Mouse (Mus musculus): ENCODE results near the gene Gm960.

Gm960 gene

DNA sequence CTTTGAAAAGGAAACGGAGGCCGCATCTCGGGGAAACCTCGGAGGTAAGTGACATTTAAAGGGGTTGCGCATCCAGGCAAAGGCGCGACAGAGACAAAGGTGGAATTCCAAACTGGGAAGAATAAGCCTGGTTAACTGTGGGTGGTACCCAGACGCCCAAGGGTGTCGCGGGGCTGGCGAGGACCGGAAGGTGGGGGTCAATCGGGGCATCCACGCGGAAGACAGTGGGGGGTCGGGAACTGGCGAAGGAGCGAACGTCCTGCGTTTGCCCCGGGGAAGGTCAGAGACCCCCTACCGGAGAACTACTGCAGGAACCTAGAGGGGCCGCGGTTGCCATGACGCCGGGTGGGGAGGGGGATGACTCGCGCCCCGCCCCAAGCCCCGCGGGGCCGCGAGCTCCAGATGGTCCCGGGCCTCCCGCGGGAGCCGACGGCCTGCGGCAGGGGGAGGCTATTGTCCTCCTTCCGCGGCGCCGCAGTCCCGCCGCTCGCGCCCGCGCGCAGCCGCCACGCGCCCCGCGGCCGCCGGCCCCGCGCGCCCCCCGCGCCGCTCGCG lies 13.2 kb upstream of the Gm960 start:
- no peak for DNase-seq (ENCODE audit: low spot score)

DNA sequence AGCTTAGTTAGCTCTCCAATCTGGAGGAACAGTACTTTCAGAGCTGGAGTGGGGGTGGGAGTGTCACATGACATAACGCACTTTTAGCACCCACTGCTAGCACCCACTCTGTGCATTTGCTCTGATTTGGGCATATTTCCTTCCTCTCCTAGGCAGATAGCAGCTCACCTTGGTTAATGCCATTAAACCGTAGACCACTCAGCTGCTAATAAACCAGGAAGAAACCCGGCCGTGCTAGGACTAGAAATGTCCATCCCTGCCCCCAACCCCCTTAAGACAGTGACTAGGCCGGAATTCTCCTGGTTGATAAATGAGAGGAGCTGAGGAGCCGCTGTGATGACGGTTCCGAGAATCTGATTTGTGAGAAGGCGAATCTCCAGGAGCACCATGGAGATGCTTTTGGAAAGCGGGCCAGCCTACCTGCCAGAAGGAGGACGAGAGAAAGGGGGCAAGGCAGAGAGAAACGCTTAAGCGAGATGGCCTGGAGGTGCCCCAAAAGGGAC lies 12.7 kb upstream of the Gm960 start, which contains the start of gene Sptbn2:
Sptbn2 (plus strand) TSS at position 70 of the 503 bp plus-strand sequence.
- DNase-seq (ENCODE audit: low spot score): no peak

DNA sequence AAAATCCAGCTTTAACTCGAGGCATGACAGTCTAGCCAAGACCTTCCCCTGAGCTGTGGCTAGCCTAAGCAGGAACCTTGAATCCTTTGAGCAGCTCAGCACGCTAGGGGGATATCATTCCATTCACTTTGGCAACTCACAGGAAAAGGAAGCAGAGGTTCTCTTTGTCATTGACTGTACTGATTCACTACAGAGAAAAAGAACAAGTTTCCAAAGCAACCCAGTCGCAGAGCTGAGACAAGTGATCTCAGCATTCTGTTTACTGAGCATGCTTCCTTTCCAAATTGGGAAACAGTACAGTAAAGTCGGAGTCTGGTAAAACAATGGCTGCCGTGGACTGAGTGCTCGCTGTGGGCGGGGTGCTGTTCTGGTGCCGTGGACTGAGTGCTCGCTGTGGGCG lies 10.3 kb upstream of the Gm960 start:
- no peak for DNase-seq (ENCODE audit: low spot score)

DNA sequence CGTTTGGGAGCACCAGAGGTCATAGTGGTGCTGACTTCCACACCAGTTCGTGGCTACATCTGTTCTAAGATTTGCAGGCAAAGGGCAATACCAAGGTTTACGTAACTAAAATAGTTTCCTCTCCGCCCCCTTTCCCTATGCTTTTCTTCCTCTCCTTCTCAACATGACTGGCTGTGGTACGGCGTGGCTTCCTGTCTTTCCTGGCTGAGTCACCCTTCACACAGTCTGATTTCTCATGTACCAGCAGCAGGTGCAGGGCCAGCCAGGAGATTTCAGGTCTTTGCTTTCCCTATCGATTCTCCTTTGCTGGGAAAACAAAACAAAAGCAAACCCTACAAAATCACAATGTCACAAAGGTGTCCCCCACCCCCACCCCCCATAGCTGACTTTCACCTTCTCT lies 2.8 kb upstream of the Gm960 start:
- DNase-seq (ENCODE audit: low spot score): no peak

DNA sequence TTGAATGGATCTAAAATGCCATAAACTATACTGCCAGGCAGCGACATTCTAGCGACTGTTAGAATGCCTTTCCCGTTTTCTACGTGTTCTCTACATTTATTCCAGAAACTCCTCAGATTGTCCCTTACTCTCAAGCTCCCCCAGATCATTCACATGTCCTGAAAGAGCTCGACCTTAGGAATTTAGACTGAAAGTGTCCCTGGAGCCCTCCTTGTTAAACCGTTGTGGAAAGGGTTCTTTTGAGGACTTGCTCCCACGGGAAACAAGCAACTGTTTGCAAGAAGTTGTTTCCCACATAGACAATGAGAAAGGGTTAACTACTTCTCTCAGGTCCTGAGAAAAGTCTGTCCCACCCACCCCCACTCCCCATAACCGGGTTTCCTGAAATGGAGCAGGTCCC lies 2.2 kb upstream of the Gm960 start:
- DNase-seq (ENCODE audit: low spot score): no peak

DNA sequence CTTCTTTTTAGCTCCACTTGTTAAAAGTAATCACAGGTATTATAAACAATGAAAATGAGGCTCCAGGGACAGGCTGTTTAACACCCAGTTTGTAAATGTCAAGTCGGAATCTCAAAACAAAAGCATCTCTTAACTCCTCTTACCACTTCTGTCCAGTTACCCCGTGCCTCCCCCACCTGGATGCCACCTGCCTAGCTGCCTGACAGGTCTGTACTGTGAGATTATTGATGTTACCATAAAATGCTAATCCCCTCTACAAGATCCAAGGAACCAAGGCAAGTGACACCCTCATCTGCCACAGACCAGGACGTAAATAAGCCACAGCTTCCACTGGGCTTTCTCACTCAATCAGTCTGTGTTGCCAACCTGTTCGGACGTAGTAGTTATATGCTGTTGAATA lies 1.4 kb upstream of the Gm960 start:
- no peak for DNase-seq (ENCODE audit: low spot score)

DNA sequence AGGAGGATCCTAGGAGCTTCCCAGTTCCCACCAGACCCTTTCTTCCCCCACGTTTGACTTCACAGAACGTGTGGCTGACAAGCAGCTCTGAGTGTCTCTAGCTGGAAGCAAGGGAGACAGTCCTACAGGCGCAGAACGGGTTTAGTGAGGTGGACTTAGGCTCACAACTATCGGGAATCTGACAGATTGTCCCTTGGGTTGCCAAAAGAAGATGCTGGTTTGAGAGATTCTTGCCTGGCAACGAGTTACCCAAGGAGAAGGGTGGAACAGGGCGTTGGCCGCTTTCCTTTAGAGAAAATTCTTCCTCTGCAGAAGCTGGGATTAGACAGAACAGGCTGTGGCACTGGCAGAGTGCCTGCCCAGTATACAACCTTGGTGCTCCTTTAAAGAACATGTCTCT lies 388 bp upstream of the Gm960 start:
- DNase-seq (ENCODE audit: low spot score): no peak

DNA sequence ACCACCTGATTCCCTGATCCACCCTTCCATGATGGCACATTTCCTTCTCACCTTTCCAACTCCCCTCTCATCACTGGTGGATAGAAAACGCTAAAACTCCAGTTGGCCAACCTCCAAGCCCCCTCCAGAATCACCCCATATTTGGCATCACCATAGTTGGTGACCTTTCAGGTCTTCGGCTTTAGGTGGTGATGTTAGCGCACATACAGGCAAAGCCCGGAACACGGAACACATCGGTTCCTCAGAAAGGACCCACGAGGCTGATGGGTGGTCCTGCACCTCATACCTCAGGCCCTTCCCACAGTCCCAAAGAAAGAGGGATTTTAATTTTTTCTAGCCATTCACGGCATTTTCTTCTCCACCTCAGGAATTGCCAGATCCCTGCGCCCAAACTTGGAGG lies 747 bp downstream of the Gm960 start:
- no peak for DNase-seq (ENCODE audit: low spot score)

DNA sequence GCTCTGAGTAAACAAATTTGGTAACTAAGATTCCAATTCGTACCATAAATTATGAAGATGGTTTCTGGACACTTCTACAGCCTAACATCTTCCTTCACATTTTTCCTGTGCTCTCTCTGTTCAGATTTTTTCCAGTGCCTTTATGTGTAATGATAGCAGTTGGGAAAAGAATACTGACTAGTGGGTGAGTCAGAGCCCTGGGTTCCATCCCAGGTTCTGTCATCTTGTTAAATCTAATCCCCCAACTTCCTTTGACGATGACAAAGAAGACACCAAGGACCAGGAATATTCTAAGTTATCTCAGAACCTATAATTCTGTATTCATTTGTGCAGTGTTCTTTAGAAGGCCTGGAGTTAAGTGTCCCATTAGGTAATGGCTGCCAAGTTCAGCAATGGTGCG lies 1.3 kb downstream of the Gm960 start:
- DNase-seq (ENCODE audit: low spot score): no peak

DNA sequence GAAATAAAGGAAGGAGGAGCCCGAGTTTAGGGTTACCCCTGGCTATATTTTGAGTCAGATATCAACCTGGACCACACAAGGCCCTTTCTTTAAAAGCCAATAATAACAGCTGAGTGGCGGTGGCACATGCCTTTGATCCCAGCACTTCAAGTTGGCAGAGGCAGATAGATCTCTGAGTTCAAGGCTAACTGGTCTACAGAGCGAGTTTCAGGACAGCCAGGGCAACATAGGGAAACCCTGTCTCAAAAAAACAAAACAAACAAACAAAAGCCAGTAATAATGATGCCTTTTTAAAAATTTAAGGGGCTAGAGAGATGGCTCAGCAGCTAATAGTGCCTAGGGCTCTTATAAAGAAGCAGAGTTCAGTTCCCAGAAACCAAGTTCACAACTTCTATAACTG lies 4.1 kb downstream of the Gm960 start:
- no peak for DNase-seq (ENCODE audit: low spot score)

DNA sequence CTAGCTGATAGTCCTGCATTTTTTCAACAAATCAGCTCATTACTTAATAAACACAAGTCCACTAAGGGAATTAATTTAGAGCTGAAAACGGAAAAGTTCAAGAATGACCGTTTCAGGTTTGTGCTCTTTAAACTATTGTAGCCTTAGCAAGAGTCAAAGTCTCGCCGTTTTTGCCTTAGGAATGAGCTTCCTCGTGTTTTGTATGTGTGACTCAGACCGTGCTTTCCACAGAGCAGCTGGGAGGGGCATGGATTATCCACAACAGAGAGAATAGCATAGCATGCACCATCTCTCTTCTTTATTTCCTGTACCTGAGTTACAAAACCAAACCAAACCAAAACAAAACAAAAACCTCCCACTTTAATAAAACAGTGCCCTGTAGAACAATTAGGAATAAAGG lies 26.1 kb downstream of the Gm960 start:
- DNase-seq (ENCODE audit: low spot score): no peak

DNA sequence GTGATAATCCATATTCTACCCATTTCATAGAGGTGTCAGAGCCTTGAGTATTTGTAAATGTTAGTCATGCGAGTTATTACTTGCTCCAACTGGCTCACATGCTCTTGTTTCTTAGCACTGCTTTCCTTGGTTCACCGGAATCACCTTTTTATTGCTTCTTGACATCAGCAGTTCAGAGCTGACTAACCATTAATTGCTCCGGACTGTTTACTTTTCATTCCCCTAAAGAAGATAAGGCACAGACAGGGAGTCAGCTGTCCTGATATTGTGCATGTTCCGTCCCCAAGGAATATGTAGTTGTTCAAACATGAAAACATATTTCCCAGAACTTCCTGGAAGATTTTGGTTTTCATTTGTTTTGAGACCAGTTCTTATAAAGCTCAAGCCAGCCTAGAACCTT lies 27.7 kb downstream of the Gm960 start:
- no peak for DNase-seq (ENCODE audit: low spot score)

DNA sequence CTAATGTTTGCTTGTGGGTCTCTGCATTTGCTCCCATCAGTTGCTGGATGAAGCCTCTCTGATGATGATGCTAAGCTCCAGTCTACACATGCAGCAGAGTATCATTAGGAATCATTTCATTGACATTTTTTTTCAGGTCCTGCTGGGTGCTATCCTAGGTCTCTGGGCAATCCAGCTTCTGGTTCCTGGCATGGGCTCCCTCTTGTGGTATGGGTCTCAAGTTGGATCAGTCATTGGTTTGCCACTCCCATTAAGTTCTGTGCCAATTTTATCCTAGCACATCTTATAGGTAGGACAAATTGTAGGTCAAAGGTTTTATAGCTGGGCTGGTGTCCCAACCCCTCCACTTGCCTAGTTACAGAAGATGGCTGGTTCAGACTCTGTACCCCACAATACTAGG lies 31.7 kb downstream of the Gm960 start:
- no peak for DNase-seq (ENCODE audit: low spot score)

DNA sequence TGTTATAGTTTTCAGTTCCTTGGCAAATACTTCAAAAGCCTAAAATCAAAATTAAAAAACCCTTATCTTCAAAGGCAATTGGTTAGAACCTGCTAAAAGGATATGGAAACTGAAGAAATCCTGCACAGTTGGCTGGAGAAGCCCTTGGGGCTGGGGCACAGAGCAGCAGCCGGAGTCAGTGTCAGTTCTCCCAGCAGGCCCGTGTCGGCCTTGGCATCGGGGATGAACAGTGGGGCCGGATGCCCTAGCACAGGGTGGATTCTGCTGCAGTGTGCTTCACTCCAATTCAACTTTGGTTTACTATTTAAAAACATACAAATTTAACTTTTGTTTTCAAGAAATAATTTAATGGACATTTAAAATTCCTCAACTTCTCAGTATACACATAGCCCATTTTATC lies 40.3 kb downstream of the Gm960 start:
- no peak for DNase-seq (ENCODE audit: low spot score)

DNA sequence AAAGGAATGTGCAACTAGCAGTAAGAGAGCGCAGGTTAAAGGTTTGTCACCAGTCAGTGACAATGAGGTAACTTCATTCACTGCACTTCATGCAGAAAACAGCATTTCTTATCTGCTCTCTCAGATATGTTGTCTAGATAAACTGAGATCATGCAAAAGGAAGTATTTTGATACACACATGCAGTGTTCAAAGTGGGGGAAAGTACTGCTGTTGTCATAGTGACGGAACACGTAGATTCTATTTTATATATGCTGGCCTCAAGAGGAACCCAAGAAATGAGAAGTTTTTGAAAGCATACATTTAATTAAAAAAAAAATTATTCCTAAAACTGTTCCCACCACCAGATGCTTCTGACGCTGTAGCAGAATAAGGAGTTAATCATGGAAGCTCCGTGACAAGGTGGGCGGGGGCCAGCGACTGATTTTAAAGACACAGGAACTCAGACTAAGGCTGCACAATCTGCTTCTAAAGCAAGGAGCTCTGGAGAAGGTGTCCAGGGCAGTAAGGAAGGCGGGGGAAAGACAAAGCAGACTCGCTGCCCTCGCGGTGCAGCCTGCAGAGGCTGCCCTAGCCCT lies 51.5 kb downstream of the Gm960 start:
- no peak for DNase-seq (ENCODE audit: low spot score)

DNA sequence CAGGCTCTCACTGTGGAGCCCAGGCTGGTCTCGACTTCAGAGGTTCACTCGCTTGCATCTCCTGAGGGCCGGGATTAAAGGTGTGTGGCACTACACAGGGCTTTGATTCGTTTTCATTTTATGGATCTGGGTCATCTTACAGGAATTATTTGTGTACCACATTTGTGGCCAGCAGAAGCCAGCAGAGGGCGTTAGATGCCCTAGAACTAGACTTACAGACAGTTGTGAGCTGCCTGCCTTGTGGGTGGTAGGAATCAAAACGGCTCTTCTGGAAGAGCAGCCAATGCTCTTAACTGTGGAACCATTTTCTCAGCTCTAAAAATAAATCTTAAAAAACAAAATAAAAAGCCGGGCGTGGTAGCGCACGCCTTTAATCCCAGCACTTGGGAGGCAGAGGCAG lies 54.2 kb downstream of the Gm960 start:
- peak; percentile 50 for DNase-seq (ENCODE audit: low spot score)

DNA sequence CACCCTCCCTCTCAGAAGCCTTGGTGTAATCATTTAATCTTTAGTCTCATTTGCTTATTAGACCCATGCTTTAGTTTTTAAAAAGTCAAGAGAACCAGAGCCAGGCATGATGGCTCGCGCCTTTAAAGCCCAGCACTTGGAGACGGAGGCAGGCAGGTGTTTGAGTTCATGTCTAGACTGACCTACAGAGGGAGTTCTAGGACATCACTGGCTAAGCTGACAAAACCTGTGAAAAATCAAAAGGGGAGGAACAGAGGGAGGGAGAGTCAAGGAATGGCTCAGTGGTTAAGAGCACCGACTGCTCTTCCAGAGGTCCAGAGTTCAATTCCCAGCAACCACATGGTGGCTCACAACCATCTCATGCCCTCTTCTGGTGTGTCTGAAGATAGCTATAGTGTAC lies 62.5 kb downstream of the Gm960 start:
- no peak for DNase-seq (ENCODE audit: low spot score)

DNA sequence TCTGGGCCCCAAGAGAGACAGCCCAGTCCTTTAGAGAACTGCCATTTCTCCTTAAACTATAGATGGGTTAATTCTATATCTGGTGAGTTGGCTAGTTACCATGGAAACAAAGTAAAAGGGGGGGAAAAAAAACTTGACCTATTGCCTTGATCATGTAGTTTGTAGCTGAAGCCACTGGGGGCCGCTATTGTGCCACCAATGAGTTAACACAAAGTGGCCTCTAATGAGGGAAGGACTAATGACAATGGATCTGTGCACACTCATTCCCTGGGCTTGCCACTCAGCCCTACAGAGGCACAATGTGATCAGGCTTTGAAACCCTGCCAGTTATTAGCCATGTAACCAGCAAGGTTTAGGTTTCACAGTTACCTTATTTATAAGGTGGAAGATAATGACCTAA lies 69.6 kb downstream of the Gm960 start:
- DNase-seq (ENCODE audit: low spot score): peak; percentile 82

DNA sequence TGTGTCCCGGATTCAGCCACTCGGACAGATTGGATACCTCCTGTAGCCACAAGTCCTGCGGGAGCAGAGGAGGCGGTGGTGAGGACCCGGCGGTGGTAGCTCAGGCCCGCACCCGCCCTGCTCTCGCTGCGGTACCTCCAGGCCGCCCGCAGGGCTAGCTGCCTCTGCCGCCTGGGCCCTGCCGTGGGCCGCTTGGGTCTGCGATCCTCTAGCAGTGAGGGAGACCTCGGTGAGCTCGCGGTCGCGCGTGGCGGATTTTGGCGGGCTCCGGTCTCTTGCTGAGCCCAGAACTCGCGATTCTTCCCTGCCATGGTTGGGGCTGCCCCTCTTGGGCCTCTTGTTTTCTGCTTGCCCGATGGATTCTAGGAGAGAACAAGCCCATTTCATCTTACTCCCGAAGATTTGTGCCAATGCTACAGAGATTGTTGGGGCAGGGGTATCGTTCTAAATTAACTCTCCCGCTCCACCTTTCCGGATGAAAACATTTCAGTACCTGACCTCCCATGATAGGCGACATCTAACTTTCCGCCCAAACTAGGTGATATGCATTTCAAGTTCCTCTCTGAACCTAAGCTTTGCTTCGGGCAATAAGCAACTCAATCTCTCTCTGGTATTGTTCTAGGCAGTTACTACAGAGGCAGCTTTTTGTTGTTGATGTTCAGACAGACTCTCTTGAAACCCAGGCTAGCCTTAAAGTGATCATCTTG lies 72.5 kb downstream of the Gm960 start:
- DNase-seq (ENCODE audit: low spot score): peak; percentile 71

DNA sequence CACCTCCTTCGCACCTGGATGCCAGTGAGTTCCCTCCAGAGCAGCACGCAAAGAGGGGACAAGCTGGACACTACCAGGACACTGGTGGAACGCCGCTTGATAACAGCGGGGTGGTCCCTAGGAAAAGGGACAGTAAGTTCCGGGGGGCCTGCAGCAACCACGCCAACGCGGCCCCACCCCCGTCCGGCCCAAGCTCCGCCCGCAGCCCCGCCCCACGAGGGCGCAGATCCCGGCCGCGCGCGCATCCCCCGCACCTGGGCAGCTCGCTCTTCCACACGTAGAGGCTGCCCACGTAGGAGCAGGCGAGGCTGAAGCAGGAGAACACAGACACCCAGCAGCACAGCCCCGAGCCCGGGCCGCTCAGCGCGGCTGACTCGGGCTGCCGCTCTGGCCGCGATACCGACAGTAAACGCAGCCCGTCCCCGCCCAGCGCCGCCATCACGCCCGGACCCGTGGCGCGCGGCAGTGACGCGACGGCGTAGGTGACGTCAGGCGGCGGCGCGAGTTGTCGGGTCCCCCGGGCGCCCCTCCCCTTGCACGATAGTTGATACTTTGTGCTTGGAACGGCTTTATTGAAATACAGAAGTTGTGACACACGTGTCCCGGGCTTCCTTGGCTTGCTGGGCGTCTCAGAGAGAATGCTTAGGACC lies 73.2 kb downstream of the Gm960 start, which contains the start of gene Rce1:
Rce1 (minus strand) TSS at position 463 of the 650 bp plus-strand sequence.
- peak; percentile 96 for DNase-seq (ENCODE audit: low spot score)

DNA sequence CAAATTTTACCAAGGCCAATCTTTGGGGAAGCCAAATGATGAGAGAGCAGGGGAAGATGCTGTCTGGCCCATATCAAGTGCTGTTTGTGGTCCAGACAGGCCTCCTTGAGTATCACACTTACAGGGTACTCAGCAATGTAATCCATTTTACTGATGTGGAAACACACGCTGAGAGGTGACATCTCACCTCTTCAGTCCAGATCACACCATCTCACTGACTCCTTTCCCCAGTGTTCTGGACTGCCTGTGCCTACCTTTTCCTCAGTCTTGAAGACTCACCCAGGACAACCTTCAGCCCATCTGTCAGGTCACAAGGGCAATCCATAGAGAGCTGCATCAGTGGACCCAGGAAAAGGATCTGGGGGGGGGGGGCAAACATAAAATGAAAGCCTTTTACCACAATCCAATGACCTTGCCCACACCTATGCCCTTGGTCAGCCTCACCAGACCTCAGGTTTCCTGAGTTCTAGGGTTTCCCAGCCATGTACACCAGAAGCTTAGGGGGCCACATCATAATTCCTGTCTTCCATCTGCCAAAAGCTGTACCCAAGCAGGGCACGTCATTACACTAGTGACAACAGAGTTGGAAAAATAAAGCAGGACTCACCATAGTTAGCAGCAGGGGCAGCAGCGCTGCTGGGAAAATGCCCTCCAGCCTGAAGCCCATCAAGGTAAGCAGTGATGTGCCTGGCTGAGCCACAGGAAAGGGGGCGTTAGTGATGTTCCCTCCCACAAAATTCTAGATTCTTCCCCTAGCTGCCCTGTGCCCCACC lies 73.9 kb downstream of the Gm960 start:
- DNase-seq (ENCODE audit: low spot score): no peak

DNA sequence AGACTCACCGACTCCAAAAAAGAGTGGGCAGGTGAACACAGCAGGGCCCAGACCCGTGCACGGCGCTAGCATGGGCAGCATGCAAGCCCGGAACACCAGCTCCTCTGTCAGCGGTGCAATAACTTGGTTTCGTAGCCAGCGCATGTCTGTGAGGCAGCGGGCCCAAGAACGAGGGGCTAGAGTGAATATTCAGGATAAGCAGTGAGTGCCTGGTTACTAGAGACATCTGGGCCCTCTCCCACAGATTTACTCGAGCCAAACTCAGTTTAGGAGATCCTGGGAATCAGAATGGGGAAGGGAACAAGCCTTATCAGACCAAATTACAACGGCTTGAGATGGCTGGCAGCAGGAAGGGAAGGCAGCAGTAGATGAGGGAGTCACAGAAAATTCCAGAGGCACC lies 74.5 kb downstream of the Gm960 start:
- DNase-seq (ENCODE audit: low spot score): peak; percentile 40

All from testis, postnatal 10 days (tissue).